Mouse (Mus musculus): ENCODE measurements at regions not wholly inside any gene's neighbourhood (a gene's known extent, or its start where the extent isn't known, plus 50 kb on each side); places are given as distances from the start of the nearest gene placed in this dataset.

- TF ChIP-seq GATA1 (IDR thresholded peaks at IDR 0.05; ENCODE audit: borderline replicate concordance, low read length) (no peak), CTCF (IDR thresholded peaks at IDR 0.05; ENCODE audit: low read depth, low read length) (no peak), TAL1 (conservative IDR thresholded peaks at IDR 0.05; ENCODE audit: low read depth, low read length) (no peak), GATA2 (IDR thresholded peaks at IDR 0.05; ENCODE audit: borderline replicate concordance, low read depth, low read length) (no peak)
Measured at GRCm38 (mm10) chr19:14344467-14344866, 253.4 kb downstream of the Tle4 start.

Measured in G1E (cell line).